Mouse (Mus musculus): ENCODE measurements at regions not wholly inside any gene's neighbourhood (a gene's known extent, or its start where the extent isn't known, plus 50 kb on each side); places are given as distances from the start of the nearest gene placed in this dataset. TPM values are rescaled to one million over a fixed set of nuclear protein-coding genes. Genes with fewer than 3 reads are reported as not detected.

DNA sequence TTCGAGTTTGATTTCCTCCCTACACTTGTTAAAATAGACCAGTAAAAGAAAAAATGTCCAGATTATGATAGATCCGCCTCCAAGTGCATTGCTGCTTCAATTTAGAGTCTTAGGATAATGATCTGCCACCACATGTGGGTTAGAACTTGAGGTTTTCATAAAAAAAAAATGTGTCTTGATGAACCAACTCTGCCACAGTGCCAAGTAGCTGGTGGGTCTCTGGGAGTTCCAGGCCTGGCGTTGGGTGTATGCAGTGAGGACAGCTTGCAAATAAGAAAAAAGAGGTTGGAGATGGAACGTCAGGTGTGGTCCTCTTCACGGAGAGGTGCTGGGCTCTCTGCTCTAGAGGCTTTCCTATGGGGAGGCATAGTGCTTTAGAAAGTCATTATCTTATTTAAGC lies 53.6 kb upstream of the Gm10320 start:
- H3K9ac ChIP-seq: no peak overlapping the region
- 0 out of 2 replicates have a peak, but pooled peaks cover 1% of the 10 kb centered on the region for H3K27me3 ChIP-seq
- 68% methylated on average over 5 of the region's 5 CpGs for WGBS
- ATAC-seq (ENCODE audit: low read depth): no peak
- H3K4me2 ChIP-seq: no peak overlapping the region
- no peak overlapping the region for H3K4me3 ChIP-seq
- H3K9me3 ChIP-seq: no peaks in the 10 kb centered on the region
- H3K36me3 ChIP-seq: no peaks in the 10 kb centered on the region
- H3K4me1 ChIP-seq (replicated peaks): peaks cover 11% of the 10 kb centered on the region; the same call in 1 of the 2 replicates
- no peak overlapping the region for H3K27ac ChIP-seq (replicated peaks)

- Histone ChIP-seq H3K4me2 (no peak overlapping the region), H3K27ac (replicated peaks) (no peak overlapping the region), H3K4me1 (replicated peaks) (0 out of 2 replicates have a peak, but pooled peaks cover 9% of the 10 kb centered on the region), H3K9me3 (no peaks in the 10 kb centered on the region), H3K9ac (no peak overlapping the region), H3K4me3 (no peak overlapping the region), H3K27me3 (0 out of 2 replicates have a peak, but pooled peaks cover 4% of the 10 kb centered on the region), H3K36me3 (no peaks in the 10 kb centered on the region)
- no peak for ATAC-seq (ENCODE audit: low read depth)
- WGBS: 93% methylated on average over 10 of the region's 10 CpGs
Observed at GRCm38 (mm10) chr13:98544051-98544450, 52.2 kb upstream of the Gm10320 start.

Small RNA genes lying in the stretch of these regions (microRNA-seq; reads per million reads assigned to microRNA genes)
- gene Gm22698: not detected
